Mouse (Mus musculus) right cerebral cortex, postnatal 25 days (tissue): ENCODE data around the gene Brms1.

Source experiments
- DNase-seq: peaks from one replicate; pipeline ENCODE4 v3.0.0; 2022

The Brms1 gene

GRCm38 (mm10) chr19:5093481-5094242 lies 52.5 kb downstream of the Brms1 start:
- no peak for DNase-seq

GRCm38 (mm10) chr19:5094243-5094632 lies 53.1 kb downstream of the Brms1 start:
- peak; percentile 97 for DNase-seq

- no peak for DNase-seq
Measured at GRCm38 (mm10) chr19:5094746-5095417, 53.7 kb downstream of the Brms1 start.

- DNase-seq, result no peak
Measured at GRCm38 (mm10) chr19:5095887-5096474, 54.8 kb downstream of the Brms1 start.

GRCm38 (mm10) chr19:5097521-5098362 lies 56.6 kb downstream of the Brms1 start:
- no peak for DNase-seq

- DNase-seq, result peak; percentile 83
Measured at GRCm38 (mm10) chr19:5098363-5099143, 57.4 kb downstream of the Brms1 start, which contains the start of gene Cnih2. TSS of gene Cnih2 (minus strand) at chr19:5098521.
